Mouse (Mus musculus): ENCODE results near the gene Zdhhc3. TPM values are rescaled to one million over a fixed set of nuclear protein-coding genes. Genes with fewer than 3 reads are reported as not detected.
A peak's percentile ranks its signal among the peaks of the same experiment; 100 is the strongest.

Gene Zdhhc3
- polyA plus RNA-seq, 1 experiment from 2014 or later = 65.0 TPM

- Histone ChIP-seq H3K36me3 (ENCODE audit: control insufficient read depth, insufficient read depth, low read length) (no peaks in the 10 kb centered on the region), H3K27me3 (replicated peaks; ENCODE audit: control insufficient read depth, insufficient read depth, low read length) (no peaks in the 10 kb centered on the region), H3K9ac (ENCODE audit: low read length) (no peak overlapping the region), H3K9me3 (ENCODE audit: control insufficient read depth, low read length) (no peaks in the 10 kb centered on the region), H3K4me3 (ENCODE audit: low read depth, low read length) (no peak overlapping the region), H3K4me2 (ENCODE audit: low read length) (no peak overlapping the region), H3K4me1 (replicated peaks; ENCODE audit: control insufficient read depth, insufficient read depth, low read length) (no peaks in the 10 kb centered on the region), H3K27ac (ENCODE audit: low read depth) (no peak overlapping the region)
- no peak for ATAC-seq (replicated peaks; ENCODE audit: low FRiP score, low TSS enrichment, low read depth)
- DNase-seq (ENCODE audit: low spot score) = no peak
- WGBS = 35% methylated on average over 1 of the region's 1 CpGs
Measured at GRCm38 (mm10) chr9:123151561-123151960, 38.6 kb upstream of the Zdhhc3 start.

- Histone ChIP-seq H3K4me2 (ENCODE audit: low read length) (no peak within 1 kb of the TSS), H3K36me3 (ENCODE audit: control insufficient read depth, insufficient read depth, low read length) (no peaks in the 10 kb centered on the region), H3K4me3 (ENCODE audit: low read depth, low read length) (no peak within 1 kb of the TSS), H3K27me3 (replicated peaks; ENCODE audit: control insufficient read depth, insufficient read depth, low read length) (no peaks in the 10 kb centered on the region), H3K9me3 (ENCODE audit: control insufficient read depth, low read length) (0 out of 2 replicates have a peak, but pooled peaks cover 2% of the 10 kb centered on the region), H3K9ac (ENCODE audit: low read length) (no peak within 1 kb of the TSS), H3K27ac (ENCODE audit: low read depth) (no peak within 1 kb of the TSS), H3K4me1 (replicated peaks; ENCODE audit: control insufficient read depth, insufficient read depth, low read length) (no peaks in the 10 kb centered on the region)
- ATAC-seq (replicated peaks; ENCODE audit: low FRiP score, low TSS enrichment, low read depth) (no peak), DNase-seq (ENCODE audit: low spot score) (no peak)
- WGBS = 80% methylated on average over 5 of the region's 5 CpGs
Measured at GRCm38 (mm10) chr9:123150241-123151020, 37.4 kb upstream of the Zdhhc3 start, which contains the start of gene Clec3b. TSS of gene Clec3b (plus strand) at chr9:123150946.

GRCm38 (mm10) chr9:123148430-123148829, 35.4 kb upstream of the Zdhhc3 start:
- ATAC-seq (replicated peaks; ENCODE audit: low FRiP score, low TSS enrichment, low read depth) (no peak), DNase-seq (ENCODE audit: low spot score) (no peak)
- Histone ChIP-seq H3K4me2 (ENCODE audit: low read length) (no peak overlapping the region), H3K4me1 (replicated peaks; ENCODE audit: control insufficient read depth, insufficient read depth, low read length) (no peaks in the 10 kb centered on the region), H3K9me3 (ENCODE audit: control insufficient read depth, low read length) (peaks cover 11% of the 10 kb centered on the region; the same call in 1 of the 2 replicates), H3K36me3 (ENCODE audit: control insufficient read depth, insufficient read depth, low read length) (no peaks in the 10 kb centered on the region), H3K27me3 (replicated peaks; ENCODE audit: control insufficient read depth, insufficient read depth, low read length) (no peaks in the 10 kb centered on the region), H3K4me3 (ENCODE audit: low read depth, low read length) (no peak overlapping the region), H3K27ac (ENCODE audit: low read depth) (peak overlapping the region; percentile 22; the same call in 1 of the 2 replicates), H3K9ac (ENCODE audit: low read length) (no peak overlapping the region)
- 62% methylated on average over 5 of the region's 5 CpGs for WGBS

GRCm38 (mm10) chr9:123139887-123140614, 27.0 kb upstream of the Zdhhc3 start:
- Histone ChIP-seq H3K4me1 (replicated peaks; ENCODE audit: control insufficient read depth, insufficient read depth, low read length) (0 out of 2 replicates have a peak, but pooled peaks cover 3% of the 10 kb centered on the region), H3K9ac (ENCODE audit: low read length) (no peak overlapping the region), H3K27ac (ENCODE audit: low read depth) (no peak overlapping the region), H3K4me3 (ENCODE audit: low read depth, low read length) (no peak overlapping the region), H3K27me3 (replicated peaks; ENCODE audit: control insufficient read depth, insufficient read depth, low read length) (no peaks in the 10 kb centered on the region), H3K9me3 (ENCODE audit: control insufficient read depth, low read length) (peaks cover 12% of the 10 kb centered on the region; the same call in 1 of the 2 replicates), H3K36me3 (ENCODE audit: control insufficient read depth, insufficient read depth, low read length) (peaks cover 47% of the 10 kb centered on the region), H3K4me2 (ENCODE audit: low read length) (no peak overlapping the region)
- no peak for DNase-seq (ENCODE audit: low spot score)
- ATAC-seq (replicated peaks; ENCODE audit: low FRiP score, low TSS enrichment, low read depth) = no peak
- 87% methylated on average over 4 of the region's 4 CpGs for WGBS

DNA sequence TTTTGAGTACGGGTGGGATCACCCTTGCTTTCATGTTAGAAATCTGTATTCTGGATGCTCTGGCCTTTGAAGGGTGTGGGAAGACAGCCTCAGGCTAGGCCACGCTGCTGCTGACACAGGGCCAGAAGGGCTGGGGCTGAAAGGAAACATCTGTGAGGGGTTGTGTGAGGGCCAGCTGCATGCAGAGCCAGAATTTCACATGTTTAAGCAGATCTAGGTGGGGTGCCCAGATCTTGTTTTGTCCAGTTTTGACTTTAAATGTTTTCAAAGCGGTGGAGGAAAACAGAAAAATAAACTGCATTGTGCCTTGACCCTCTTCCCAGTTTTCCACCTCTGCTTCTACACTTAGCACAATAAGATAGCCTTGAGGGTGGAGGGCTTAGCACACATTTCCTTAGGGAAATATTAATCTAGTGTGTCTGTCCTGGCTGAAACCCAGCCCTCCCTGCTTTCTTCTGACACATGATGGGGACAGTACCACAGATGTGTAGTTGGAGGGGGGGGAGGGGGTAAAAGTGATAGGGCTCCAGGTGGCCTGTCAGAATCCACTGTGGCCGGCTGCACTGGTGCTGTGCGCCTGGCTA, 26.0 kb upstream of the Zdhhc3 start:
- DNase-seq (ENCODE audit: low spot score) (peak; percentile 55), ATAC-seq (replicated peaks; ENCODE audit: low FRiP score, low TSS enrichment, low read depth) (peak; percentile 51; the same call in 1 of the 2 replicates)

DNA sequence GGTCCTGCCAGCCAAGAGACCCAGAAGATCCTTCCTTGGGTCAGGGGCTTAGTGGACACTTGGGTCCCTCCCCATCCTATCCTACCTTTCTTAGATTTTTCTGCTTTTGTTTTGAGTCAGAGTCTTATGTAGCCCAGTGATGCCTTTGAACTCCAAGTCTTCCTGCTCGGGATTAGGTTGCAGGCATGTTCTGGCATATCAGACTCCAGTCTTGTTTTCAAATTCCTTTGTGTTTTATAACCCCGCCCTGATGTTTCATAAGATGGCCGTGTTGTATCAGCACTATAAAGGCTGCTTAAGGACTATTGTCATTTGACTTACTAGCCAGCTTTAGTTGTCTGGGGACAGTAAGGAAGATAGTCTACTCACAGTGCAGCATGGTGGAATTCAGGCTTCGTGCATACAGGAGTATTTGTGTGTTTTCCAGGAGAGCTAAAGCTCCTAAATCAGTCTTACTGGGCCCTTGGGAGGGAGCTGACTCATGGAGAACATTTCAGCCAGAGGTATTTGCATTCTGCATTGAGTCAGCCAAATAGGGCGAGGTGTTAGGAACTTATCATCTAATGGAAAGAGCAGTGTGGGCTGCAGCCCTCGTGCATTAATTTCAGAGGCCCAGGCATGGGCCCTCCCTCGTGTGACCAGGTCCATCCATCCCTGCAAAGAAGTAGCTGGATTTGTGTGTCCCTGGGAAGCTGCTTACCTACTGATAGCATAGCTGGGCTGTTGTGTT, 24.1 kb upstream of the Zdhhc3 start:
- no peak overlapping the region for H3K4me2 ChIP-seq (ENCODE audit: low read length)
- no peaks in the 10 kb centered on the region for H3K9me3 ChIP-seq (ENCODE audit: control insufficient read depth, low read length)
- WGBS = 88% methylated on average over 7 of the region's 7 CpGs
- H3K36me3 ChIP-seq (ENCODE audit: control insufficient read depth, insufficient read depth, low read length) = peaks cover 76% of the 10 kb centered on the region
- H3K27me3 ChIP-seq (replicated peaks; ENCODE audit: control insufficient read depth, insufficient read depth, low read length) = no peaks in the 10 kb centered on the region
- H3K4me3 ChIP-seq (ENCODE audit: low read depth, low read length) = no peak overlapping the region
- no peak overlapping the region for H3K27ac ChIP-seq (ENCODE audit: low read depth)
- ATAC-seq (replicated peaks; ENCODE audit: low FRiP score, low TSS enrichment, low read depth) (no peak), DNase-seq (ENCODE audit: low spot score) (no peak)
- H3K9ac ChIP-seq (ENCODE audit: low read length) = no peak overlapping the region
- 0 out of 2 replicates have a peak, but pooled peaks cover 3% of the 10 kb centered on the region for H3K4me1 ChIP-seq (replicated peaks; ENCODE audit: control insufficient read depth, insufficient read depth, low read length)

More for the DNA sequence above, 26.0 kb upstream of the Zdhhc3 start:
- H3K9ac ChIP-seq (ENCODE audit: low read length) = no peak overlapping the region
- H3K4me2 ChIP-seq (ENCODE audit: low read length) = no peak overlapping the region
- 55% methylated on average over 5 of the region's 5 CpGs for WGBS
- no peak overlapping the region for H3K4me3 ChIP-seq (ENCODE audit: low read depth, low read length)
- no peaks in the 10 kb centered on the region for H3K27me3 ChIP-seq (replicated peaks; ENCODE audit: control insufficient read depth, insufficient read depth, low read length)
- H3K4me1 ChIP-seq (replicated peaks; ENCODE audit: control insufficient read depth, insufficient read depth, low read length) = 0 out of 2 replicates have a peak, but pooled peaks cover 3% of the 10 kb centered on the region
- peak overlapping the region; percentile 30; the same call in 1 of the 2 replicates for H3K27ac ChIP-seq (ENCODE audit: low read depth)
- H3K36me3 ChIP-seq (ENCODE audit: control insufficient read depth, insufficient read depth, low read length) = peaks cover 57% of the 10 kb centered on the region
- peaks cover 9% of the 10 kb centered on the region; the same call in 1 of the 2 replicates for H3K9me3 ChIP-seq (ENCODE audit: control insufficient read depth, low read length)

GRCm38 (mm10) chr9:123132994-123133393, 20.0 kb upstream of the Zdhhc3 start:
- ATAC-seq (replicated peaks; ENCODE audit: low FRiP score, low TSS enrichment, low read depth) = no peak
- 86% methylated on average over 3 of the region's 3 CpGs for WGBS

GRCm38 (mm10) chr9:123127663-123128062, 14.7 kb upstream of the Zdhhc3 start:
- H3K9me3 ChIP-seq (ENCODE audit: control insufficient read depth, low read length) = no peaks in the 10 kb centered on the region
- peaks cover 84% of the 10 kb centered on the region for H3K36me3 ChIP-seq (ENCODE audit: control insufficient read depth, insufficient read depth, low read length)
- no peaks in the 10 kb centered on the region for H3K27me3 ChIP-seq (replicated peaks; ENCODE audit: control insufficient read depth, insufficient read depth, low read length)
- H3K9ac ChIP-seq (ENCODE audit: low read length) = no peak overlapping the region
- H3K27ac ChIP-seq (ENCODE audit: low read depth) = no peak overlapping the region
- ATAC-seq (replicated peaks; ENCODE audit: low FRiP score, low TSS enrichment, low read depth) = no peak
- H3K4me2 ChIP-seq (ENCODE audit: low read length) = no peak overlapping the region
- DNase-seq (ENCODE audit: low spot score) = no peak
- H3K4me3 ChIP-seq (ENCODE audit: low read depth, low read length) = no peak overlapping the region
- 90% methylated on average over 6 of the region's 6 CpGs for WGBS
- no peaks in the 10 kb centered on the region for H3K4me1 ChIP-seq (replicated peaks; ENCODE audit: control insufficient read depth, insufficient read depth, low read length)

More at GRCm38 (mm10) chr9:123132994-123133393, 20.0 kb upstream of the Zdhhc3 start:
- no peak overlapping the region for H3K4me3 ChIP-seq (ENCODE audit: low read depth, low read length)
- DNase-seq (ENCODE audit: low spot score) = no peak
- H3K4me1 ChIP-seq (replicated peaks; ENCODE audit: control insufficient read depth, insufficient read depth, low read length) = no peaks in the 10 kb centered on the region
- H3K36me3 ChIP-seq (ENCODE audit: control insufficient read depth, insufficient read depth, low read length) = peaks cover 99% of the 10 kb centered on the region
- H3K27ac ChIP-seq (ENCODE audit: low read depth) = no peak overlapping the region
- H3K9me3 ChIP-seq (ENCODE audit: control insufficient read depth, low read length) = no peaks in the 10 kb centered on the region
- H3K9ac ChIP-seq (ENCODE audit: low read length) = no peak overlapping the region
- H3K4me2 ChIP-seq (ENCODE audit: low read length) = no peak overlapping the region
- H3K27me3 ChIP-seq (replicated peaks; ENCODE audit: control insufficient read depth, insufficient read depth, low read length) = no peaks in the 10 kb centered on the region
